Mouse (Mus musculus): ENCODE measurements around the gene C2cd2.

Gene C2cd2

DNA sequence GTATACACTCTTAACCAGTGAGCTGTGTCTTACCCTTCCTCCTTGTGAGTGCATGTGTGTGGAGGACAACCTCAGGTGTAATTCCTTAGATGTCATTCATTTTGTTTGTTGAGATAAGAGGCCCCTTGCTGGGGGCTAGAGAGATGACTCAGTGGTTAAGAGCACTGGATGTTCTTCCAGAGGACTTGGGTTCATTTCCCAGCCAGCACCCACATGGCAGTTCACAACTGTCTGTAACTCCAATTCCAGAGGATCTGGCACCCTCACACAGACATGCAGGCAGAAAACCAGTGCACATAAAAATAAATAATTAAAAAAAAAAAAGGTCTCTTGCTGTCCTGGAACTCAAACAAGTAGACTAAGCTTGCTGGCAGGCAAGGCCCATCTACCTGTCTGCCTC lies 20.6 kb downstream of the C2cd2 start:
- no peak for DNase-seq

DNA sequence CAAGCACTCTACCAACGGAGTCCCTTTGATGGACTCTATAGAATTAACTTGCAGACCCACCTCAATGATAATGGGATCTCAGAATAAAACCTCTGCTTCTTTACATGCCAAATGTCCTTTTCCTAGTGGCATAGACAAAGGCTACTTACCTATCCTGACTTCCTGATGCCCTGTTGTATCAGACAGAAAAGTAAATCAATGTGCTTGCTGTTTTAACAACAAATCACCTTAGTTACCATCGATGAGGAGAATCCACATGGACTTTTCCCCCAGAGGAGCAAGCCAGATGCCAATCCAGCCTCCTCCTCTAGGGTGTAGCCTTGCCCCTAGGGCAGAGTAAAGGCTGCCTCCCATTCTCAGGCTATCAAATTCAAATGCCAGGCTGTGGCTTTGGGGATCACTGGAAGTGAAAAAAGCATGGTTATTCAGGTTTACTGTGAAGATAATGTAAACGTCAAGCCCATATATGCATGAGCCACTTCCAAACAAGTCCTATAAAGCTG lies 21.9 kb downstream of the C2cd2 start:
- no peak for DNase-seq

DNA sequence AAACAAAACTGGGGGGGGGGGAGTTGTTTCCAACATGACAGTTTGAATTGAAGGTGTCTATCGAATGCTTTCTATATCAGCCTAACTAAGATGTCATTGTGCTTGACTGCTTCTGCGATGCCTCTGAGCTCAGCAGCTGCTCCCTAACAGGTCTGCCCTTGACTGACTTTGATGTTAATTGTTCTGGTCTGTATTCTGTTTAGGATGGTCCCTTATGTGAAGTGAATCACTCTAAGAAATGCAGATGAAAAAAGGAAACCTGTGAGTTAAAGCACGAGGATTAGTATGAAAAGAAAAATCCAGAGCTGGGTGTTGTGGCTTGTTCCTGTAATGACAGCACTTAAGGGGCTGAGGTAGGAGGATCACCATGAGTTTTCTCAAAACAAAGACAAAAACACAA lies 26.6 kb downstream of the C2cd2 start:
- DNase-seq, result no peak

DNA sequence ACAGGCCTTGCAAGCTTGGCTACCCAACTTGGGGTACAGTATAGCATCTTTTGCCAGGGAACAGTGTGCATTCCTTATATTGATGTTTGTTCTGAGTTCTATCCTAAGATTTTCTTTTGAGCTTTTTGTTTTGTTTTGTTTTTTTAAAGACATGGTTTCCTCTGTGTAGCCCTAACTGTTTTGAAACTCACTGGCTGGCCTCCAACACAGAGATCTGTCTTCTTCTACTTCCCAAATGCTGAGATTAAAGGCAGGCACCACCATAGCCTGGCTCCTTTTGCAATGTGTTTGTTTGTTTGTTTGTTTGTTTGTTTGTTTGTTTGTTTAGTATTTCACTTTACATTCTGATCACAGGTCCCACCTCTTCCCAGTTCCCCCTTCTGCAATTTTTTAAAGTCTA lies 32.2 kb downstream of the C2cd2 start:
- DNase-seq, result peak; percentile 70

DNA sequence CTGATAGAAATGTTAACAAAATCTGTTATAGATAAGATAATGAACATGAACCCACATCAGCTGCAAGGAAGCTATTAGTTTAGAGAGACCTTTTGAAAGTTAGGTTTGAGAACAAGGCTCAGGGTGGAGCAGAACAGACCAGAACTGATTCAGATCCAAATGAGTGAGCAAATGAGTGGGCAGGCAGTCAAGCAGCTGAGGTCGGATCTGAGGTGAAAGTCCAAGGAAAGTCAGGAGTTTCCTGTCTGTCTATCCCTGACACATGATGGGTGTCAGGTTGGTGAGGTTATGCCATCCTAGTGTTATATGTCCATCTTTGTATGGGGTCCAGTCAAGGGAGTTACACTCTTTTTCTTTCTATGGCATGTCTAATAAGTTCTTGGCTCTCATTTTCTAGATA lies 32.9 kb downstream of the C2cd2 start:
- peak; percentile 30 for DNase-seq

DNA sequence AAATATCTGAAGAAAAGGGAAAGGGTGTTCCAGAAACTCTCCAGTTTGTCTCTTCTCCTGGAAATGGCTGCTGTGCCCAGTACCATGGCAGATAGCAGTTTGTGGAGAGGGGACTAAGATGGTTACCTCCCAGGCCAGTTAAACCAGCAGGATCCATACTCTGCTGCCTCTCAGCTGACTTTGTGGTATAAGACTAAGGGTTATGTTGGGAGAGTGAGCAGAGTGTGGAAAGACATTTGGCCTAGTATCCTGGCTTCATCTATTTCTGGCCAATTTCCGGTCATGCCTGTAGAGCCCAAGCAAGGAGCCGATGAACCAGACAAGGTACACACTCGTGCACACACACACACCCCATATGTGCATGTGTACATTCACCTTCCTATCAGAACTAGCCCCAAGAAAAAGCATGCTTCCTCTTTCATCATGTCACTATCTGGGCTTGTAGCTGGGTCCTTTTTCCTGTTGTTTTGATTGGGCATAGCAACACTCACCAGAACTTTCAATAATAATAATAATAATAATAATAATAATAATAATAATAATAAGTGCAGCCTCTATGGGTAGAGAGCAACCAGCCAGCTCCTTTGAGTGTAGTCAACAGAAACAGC lies 35.0 kb downstream of the C2cd2 start:
- DNase-seq, result no peak

DNA sequence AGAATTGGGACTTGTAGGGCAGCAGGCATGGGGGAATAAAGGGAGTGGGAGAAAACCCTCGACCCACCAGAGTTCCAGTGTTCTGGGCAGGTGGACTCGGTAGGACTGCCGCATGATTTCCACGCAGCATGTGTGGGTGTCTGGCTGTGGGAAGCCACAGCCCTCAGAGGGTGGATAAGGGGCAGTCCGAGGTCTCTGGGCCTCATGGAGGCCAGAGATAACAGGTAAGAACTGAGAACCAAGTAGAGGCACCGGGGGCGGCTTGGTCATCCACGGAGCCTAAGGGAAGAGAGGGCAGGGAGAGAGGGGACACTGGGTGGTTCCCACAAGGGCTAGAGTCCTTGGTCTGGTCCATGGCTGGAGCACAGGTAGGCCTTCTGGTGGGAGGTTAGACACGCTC lies 36.0 kb downstream of the C2cd2 start:
- DNase-seq, result no peak

DNA sequence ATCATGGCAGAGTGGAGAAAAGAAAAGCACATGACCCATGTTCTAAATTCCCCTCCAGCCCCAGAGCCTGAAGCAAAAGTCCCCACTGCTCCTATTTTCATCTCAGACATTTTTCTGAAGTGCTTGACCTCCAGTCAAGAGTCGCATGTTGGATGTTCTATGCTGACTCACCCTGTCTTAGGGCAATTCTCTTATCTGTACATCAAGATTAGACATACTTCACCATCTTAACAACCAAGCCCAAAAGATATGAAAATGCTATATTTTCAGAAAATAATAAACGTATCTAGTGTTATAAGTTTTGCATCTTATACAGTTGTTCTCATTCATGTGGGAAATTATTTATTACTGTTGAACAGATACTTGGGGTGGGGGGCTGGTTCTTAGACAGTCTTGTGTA lies 36.6 kb downstream of the C2cd2 start:
- no peak for DNase-seq

DNA sequence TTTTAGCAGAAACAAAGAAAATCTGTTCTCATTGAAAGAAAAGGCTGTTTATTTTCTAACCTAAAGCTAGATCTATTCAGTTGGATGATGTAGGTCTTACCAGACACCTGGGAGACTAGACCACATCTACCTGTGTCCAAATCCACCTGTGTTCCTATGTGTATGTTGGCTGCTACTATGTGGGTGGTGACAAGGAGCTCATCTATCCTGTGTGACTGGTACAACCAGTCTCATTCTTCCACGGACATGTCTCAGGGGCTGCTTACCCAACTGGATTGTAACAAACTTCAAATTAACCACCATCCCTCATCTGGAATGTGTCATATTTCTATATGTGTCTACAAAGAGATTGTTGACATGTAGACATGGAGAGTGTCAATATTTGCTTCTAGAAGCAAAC lies 38.7 kb downstream of the C2cd2 start:
- peak; percentile 8 for DNase-seq

DNA sequence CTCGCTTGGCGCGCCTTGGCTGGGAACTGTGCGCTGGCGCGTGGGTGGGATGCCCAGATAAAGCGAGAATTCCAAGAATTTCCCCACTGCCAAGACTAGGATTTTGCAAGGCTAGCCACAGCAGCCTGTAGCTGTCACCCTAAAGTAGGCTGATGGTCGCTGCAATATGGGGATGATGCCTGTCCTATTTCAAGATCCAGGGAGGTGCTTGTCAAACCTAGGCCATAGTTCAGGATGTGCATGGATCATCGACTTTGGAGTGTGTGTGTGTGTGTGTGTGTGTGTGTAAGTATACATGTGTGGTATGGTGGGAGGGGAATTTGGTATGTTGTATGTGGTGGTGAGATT lies 39.6 kb downstream of the C2cd2 start:
- no peak for DNase-seq

DNA sequence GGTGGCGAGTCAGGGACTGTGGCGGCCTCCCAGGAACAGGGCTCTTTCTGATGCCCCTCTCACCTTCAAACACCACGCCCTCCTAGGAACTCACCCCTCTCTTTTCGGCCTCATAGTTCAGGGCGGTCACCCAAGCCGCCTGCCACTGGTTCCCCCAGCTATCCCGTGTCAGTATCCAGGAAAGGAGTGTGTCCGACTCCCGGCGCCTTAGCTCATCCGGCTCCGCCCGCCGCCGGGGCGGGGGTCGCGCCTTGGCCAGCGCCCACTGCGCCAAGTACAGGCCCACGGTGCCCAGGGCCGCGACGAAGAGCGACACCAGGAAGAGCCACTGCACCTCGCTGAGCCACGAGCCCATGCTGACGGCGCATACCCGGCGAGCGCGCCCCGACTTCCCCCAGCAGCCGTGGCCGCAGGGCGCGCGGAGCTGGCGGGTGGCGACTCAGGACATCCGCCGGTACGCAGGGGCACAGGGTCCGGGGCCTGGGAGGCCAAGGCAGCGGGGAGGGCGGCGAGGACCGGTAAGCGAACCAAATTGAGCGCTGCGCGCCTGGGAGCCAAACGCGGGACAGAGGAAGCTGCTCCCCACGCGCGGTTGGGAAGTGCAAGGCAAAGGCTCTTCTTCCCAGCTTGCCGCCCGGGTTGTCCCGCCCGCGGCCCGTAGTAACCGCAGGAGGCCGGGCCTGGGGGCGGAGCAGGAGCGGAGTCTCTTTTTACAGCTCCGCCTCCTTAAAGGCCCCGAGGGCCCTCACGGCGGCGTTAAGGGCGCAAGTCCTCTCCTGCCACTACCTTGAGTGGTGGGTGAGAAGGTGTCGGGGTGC lies 40.2 kb downstream of the C2cd2 start:
- peak; percentile 92 for DNase-seq

DNA sequence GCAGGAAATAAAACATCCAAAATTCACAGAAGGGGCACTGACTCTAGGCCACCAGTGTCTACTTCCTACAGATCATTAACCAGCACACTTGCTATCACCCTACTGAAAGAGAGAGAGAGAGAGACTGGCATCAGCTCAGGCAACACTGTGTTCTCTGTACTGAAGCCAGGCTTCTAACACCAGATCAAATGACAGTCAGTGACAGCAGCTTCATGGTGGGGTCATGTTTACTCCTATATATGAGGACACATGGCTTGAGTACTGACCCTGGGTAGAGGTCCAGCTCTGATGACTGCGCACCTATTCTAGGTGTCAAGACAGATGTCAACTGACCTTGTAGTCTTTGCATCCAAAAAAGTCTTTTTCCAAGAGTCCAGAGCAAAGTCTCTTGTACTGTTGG lies 41.8 kb downstream of the C2cd2 start:
- no peak for DNase-seq

DNA sequence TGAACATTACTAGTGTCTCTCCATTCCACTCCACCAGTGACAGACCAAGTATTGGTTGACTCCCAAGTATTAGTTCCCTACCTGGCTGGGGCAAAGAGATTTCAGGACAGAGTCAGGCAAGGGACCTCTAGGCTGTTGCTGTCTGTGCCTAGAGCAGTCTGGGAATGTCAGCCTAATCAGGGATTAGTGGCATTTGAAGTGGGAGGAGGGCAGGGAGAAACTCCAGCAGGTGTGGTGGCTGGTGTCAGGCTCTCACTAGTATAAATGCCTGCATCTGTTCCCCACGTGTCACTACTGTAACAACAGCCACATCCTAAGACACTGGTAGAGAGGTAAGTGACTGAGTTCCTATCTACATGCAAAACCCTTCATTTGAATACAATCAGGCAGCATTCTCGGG lies 42.6 kb downstream of the C2cd2 start:
- DNase-seq, result no peak

DNA sequence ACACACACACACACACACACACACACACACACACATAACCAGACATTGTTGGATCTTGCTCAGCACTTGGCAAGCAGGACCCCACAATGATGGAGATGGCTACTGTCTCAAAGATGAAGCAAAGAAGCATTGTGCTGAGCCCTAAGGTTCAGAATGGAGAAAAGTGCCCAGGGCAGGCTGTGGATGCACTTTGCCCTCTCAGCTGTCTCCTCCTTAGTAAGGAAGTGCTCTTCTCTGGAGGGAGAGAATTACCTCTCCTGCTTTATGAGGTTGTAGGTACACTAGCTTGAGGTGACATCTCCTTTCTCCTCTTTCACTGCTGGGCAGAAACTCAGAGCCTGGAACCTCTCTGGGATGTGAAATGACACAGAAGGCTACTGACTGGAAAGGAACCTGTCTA lies 49.5 kb downstream of the C2cd2 start:
- no peak for DNase-seq

DNA sequence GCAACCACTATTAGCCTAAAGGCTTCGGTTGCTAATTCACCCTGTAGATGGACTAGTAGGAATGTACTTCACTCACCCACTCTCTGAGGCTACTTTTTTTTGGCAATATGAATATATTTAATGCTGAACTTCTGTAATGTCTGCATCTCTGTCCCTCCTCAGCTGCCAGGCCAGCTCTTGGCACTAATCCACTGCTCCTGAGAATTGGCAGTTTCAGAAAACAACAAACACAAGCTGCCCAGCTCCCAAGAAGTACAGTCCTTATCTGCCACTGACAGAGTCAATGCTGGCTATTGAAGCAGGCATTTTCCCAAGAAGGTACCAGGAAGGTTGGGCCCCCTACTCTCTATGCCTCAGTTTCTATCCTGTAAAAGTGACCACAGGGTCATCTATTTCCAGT lies 53.0 kb downstream of the C2cd2 start:
- DNase-seq, result no peak

DNA sequence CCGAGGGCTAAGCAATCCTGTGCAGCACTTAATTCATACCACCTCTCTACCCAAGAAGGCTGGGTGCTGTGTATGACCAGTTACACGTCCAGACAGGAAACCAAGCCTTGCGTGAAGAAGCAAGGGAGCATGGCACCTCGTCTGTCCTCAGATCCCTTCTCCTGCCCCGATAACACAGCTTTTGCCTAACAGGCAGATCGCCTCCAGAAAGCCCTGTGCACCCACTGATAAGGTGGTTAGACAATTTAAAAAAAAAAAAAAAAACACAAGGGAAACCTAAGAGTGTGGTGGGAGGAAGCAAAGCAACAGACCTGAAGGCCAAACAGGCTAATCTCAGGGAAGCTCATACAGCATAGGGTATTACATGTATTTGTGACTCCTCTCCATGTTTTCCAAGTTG lies 54.9 kb downstream of the C2cd2 start:
- DNase-seq, result no peak

DNA sequence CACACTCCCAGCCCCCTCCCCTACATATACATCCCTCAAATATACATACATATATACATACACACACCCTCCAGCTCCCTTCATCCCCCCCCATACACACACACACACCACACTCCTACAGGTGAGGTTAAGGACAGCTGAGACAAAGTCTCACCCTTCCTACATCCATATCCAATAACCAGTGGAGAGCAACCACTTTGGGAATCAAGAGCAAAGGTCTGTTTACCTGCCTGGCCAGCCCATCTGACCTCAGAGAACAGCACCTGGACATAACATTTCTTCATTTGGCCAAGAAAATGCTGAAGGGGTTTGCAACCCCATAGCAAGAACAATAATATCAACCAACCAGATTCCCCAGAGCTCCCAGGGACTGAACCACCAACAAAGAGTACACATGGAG lies 56.1 kb downstream of the C2cd2 start:
- no peak for DNase-seq

DNA sequence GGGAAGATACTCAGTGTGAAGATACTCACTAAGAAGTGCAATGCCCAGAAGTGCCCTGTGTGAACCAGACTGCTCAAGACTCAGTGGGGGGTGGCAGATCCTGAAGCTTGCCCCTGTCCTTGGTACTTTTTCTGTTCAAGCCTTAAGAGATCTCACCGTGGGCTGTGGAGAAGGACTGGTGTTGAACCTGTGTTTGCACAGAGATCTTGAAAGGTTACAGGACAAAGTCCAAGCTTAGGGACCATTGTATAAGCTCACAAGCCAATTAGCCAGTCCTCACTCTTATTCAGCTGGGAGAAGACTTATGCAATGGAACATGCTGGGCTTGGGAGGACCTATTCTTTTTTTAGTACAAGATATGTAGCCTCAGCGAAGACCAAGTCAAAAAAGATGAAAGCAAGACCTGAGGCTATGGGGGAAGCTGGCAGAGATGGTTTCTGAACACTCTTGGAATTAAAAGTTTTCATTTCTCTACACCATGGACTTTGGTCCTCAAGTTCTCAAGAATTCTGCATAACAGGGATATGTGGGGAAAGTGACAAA lies 56.9 kb downstream of the C2cd2 start:
- no peak for DNase-seq

DNA sequence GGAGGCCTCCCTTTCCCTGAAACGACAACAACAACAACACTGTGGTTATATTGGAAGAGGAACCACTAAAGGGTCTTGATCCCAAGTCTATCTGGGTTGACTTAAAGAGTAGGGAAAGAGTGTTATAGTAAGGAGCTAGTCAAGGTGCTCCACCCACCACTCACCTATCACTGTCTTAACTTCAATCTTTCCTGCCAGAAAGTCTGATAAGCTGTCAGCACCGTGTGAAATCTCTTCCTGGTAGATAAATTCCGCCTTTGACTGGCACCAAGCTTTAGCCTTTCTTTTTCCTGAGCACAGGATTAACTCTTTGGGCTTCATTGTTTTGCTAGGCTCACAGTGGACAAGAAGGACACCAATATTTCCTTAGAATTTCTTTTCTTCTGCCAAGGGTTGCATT lies 58.4 kb downstream of the C2cd2 start:
- no peak for DNase-seq

DNA sequence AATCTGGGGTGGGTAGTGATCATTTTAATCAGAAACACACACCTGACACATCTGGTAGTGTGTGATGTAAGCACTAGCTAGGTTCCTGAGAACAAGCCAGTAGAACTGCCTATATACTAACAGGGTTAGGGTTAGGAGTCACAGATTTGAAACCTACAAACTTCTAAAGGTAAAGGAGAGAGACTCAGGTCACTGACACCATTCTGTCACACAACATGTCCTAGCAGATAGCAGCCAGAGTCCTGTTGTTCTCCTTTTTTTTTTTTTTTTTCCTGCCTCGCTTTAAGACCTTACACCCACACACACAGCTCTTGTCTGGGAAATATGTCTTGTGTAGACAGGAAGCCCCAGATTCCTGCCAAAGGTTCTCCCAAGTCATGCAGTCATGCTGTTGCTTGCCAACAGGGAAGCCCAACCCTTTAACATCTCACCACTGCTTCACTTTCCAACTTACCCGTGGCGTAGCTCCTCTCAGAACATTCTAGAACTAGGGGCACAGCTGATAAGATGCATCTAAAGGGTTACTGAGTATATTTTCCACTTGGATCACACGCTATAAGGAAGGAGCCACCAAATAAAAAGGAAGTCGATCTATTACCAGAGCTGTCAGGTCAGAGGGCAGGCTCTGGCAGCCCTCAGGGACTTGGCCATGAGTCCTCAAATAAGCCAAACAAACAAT lies 64.9 kb downstream of the C2cd2 start:
- peak; percentile 89 for DNase-seq

DNA sequence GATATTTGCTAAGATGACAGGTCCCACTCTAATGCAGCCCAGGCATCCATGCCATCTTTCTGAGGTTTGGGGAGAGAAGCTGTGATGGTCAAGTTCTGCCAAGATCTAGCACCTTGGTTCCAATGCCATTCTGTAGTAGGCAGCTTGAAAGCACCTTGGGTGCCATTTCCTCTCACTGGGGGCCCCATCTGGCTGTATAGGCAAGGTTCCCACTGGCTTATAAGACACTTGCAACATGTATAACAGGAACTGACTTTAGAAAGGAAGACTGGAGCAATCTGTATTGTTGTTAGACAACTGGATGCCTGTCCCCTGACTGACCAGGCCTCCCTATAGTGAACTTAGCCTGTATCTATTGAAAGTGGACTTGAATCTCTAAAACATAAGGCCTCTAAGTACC lies 74.6 kb downstream of the C2cd2 start:
- no peak for DNase-seq

DNA sequence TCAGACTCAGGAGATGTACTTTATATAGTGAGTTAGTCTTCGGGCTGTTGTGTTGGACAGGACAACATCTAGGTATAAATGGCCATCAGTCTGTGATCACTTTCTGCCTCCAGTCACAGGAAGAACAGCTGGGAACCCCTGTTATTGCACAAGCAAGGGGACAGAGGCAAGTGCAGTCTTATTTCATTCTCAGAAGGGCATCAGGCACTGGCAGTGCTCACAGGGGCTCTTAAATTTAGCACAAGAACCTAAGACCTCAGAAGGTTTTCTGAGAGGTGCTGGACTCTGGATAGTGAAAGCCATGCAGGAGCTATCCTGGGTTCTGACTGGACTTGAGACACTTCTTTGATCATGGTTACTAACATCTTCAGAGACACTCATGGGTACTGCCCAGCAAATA lies 78.7 kb downstream of the C2cd2 start:
- no peak for DNase-seq

DNA sequence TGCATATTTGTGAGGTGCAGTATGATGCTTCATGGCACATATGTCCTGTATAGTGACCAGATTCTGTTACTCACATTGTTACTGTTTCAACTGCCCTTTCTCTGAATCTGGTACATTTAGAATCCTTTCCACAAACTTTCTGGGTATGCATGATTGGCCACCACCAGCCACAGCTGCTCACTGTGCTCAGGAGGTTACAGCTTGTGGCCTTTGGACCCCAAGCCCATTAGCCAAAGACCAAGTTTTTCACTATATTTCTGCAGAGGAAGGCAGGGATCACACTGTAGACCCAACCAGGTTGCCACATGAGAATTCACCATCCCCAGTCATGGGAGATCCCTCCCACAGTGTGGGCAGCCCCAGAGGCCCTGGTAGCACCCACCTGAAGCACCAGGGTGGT lies 79.5 kb downstream of the C2cd2 start:
- no peak for DNase-seq

DNA sequence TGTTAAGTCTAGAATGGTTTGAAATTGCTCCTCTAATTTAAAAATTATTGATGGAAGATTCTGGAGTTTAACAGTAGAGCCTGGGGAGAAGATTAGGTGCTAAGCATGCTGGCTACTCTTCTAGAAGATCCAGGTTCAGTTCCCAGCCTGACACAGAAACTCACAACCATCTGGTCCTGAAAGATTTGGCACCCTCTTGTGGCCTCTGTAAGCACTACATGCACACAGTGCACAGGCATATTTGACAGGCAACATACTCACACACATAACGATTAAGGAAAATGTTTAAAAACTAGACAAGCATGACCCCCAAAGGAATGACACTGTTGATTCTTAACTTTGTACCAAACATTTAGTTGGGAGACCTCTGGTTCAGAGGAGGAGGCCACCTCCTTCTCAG lies 83.3 kb downstream of the C2cd2 start:
- DNase-seq, result peak; percentile 83

Data from lung, postnatal 36 days (tissue).